Mouse (Mus musculus): ENCODE results near the gene Cfap20.
A peak's percentile ranks its signal among the peaks of the same experiment; 100 is the strongest.

The Cfap20 gene

GRCm38 (mm10) chr8:95434686-95435439, at the start of gene Cfap20:
Gene Cfap20, minus strand, starts transcription at chr8:95434869.
- DNase-seq (ENCODE audit: low read depth, low spot score) = peak; percentile 100

GRCm38 (mm10) chr8:95470008-95470407, 35.3 kb upstream of the Cfap20 start:
- no peak for DNase-seq (ENCODE audit: low read depth, low spot score)

- no peak for DNase-seq (ENCODE audit: low read depth, low spot score)
Measured at GRCm38 (mm10) chr8:95468995-95469394, 34.3 kb upstream of the Cfap20 start.

GRCm38 (mm10) chr8:95466543-95466942, 31.9 kb upstream of the Cfap20 start:
- no peak for DNase-seq (ENCODE audit: low read depth, low spot score)

GRCm38 (mm10) chr8:95452518-95452917, 17.8 kb upstream of the Cfap20 start:
- no peak for DNase-seq (ENCODE audit: low read depth, low spot score)

- DNase-seq (ENCODE audit: low read depth, low spot score) = no peak
Measured at GRCm38 (mm10) chr8:95450271-95450670, 15.6 kb upstream of the Cfap20 start.

GRCm38 (mm10) chr8:95447661-95448060, 13.0 kb upstream of the Cfap20 start:
- no peak for DNase-seq (ENCODE audit: low read depth, low spot score)

- no peak for DNase-seq (ENCODE audit: low read depth, low spot score)
Measured at GRCm38 (mm10) chr8:95445042-95445441, 10.4 kb upstream of the Cfap20 start.

GRCm38 (mm10) chr8:95441491-95442039, 6.9 kb upstream of the Cfap20 start:
- no peak for DNase-seq (ENCODE audit: low read depth, low spot score)

- DNase-seq (ENCODE audit: low read depth, low spot score) = peak; percentile 17
Measured at GRCm38 (mm10) chr8:95440168-95440709, 5.6 kb upstream of the Cfap20 start.

- DNase-seq (ENCODE audit: low read depth, low spot score) = no peak
Measured at GRCm38 (mm10) chr8:95439421-95439820, 4.8 kb upstream of the Cfap20 start.

- no peak for DNase-seq (ENCODE audit: low read depth, low spot score)
Measured at GRCm38 (mm10) chr8:95437341-95437992, 2.8 kb upstream of the Cfap20 start.

GRCm38 (mm10) chr8:95435930-95436329, 1.3 kb upstream of the Cfap20 start:
- peak; percentile 38 for DNase-seq (ENCODE audit: low read depth, low spot score)

GRCm38 (mm10) chr8:95435471-95435870, 802 bp upstream of the Cfap20 start:
- no peak for DNase-seq (ENCODE audit: low read depth, low spot score)

- DNase-seq (ENCODE audit: low read depth, low spot score) = no peak
Measured at GRCm38 (mm10) chr8:95434233-95434632, 436 bp downstream of the Cfap20 start.

GRCm38 (mm10) chr8:95433124-95433523, 1.5 kb downstream of the Cfap20 start:
- DNase-seq (ENCODE audit: low read depth, low spot score) = no peak

GRCm38 (mm10) chr8:95432471-95432870, 2.2 kb downstream of the Cfap20 start:
- no peak for DNase-seq (ENCODE audit: low read depth, low spot score)

- DNase-seq (ENCODE audit: low read depth, low spot score) = no peak
Measured at GRCm38 (mm10) chr8:95429945-95430344, 4.7 kb downstream of the Cfap20 start.

- DNase-seq (ENCODE audit: low read depth, low spot score) = peak; percentile 95
Measured at GRCm38 (mm10) chr8:95427594-95428535, 6.8 kb downstream of the Cfap20 start.

- DNase-seq (ENCODE audit: low read depth, low spot score) = no peak
Measured at GRCm38 (mm10) chr8:95426781-95427281, 7.8 kb downstream of the Cfap20 start.

- DNase-seq (ENCODE audit: low read depth, low spot score) = no peak
Measured at GRCm38 (mm10) chr8:95424682-95425081, 10.0 kb downstream of the Cfap20 start.

Measured in ZHBTc4 (cell line).